Mouse (Mus musculus) limb, embryonic 13.5 days (tissue): ENCODE results near the gene Itfg2. TPM values are rescaled to one million over a fixed set of nuclear protein-coding genes. Genes with fewer than 3 reads are reported as not detected.
"Not testable (repeated sequence)": the region's sequence is repeated elsewhere in the genome, so short reads cannot be mapped to it uniquely, and the experiment has no call there.

Source experiments
- ATAC-seq: fragments of 200-750 bp; cut with Nextera tagmentation; 2 replicates; pipeline ENCODE4 v1.8.0; 2017; ENCODE audit warnings: low read depth, moderate number of reproducible peaks, moderate TSS enrichment; ENCODE audit not compliant: low FRiP score
- H3K27ac ChIP-seq: fragments of 300-500 bp; sonication (generic); 2 replicates; pipeline ENCODE4 v1.5.1; 2015; ENCODE audit warnings: inconsistent platforms, mild to moderate bottlenecking, moderate library complexity
- H3K27me3 ChIP-seq: fragments of 300-500 bp; sonication (generic); 2 replicates; pipeline ENCODE4 v1.6.1; 2015; ENCODE audit warnings: mild to moderate bottlenecking, inconsistent platforms
- H3K36me3 ChIP-seq: fragments of 300-500 bp; sonication (generic); 2 replicates; pipeline ENCODE4 v1.6.1; 2015; ENCODE audit warnings: inconsistent platforms, mild to moderate bottlenecking, moderate library complexity
- H3K4me1 ChIP-seq: fragments of 300-500 bp; sonication (generic); 2 replicates; pipeline ENCODE4 v1.6.1; 2015; ENCODE audit warnings: inconsistent platforms
- H3K4me2 ChIP-seq: fragments of 300-500 bp; sonication (generic); replicated peaks from 2 replicates; pipeline ENCODE4 v1.6.1; 2015; ENCODE audit warnings: inconsistent platforms, mild to moderate bottlenecking, moderate library complexity
- H3K4me3 ChIP-seq: fragments of 300-500 bp; sonication (generic); 2 replicates; pipeline ENCODE4 v1.5.1; 2015; ENCODE audit warnings: moderate library complexity, mild to moderate bottlenecking, inconsistent platforms
- H3K9ac ChIP-seq: fragments of 300-500 bp; sonication (generic); 2 replicates; pipeline ENCODE4 v1.6.1; 2015; ENCODE audit warnings: mild to moderate bottlenecking, inconsistent platforms
- H3K9me3 ChIP-seq: fragments of 300-500 bp; sonication (generic); 2 replicates; pipeline ENCODE4 v1.6.1; 2016; ENCODE audit warnings: inconsistent platforms
- WGBS: fragments of 180-500 bp; shearing (Covaris S2); methylation state at CpG from one replicate; pipeline ENCODE4 v1.1.7; 2015; 5-methylcytosine and 5-hydroxymethylcytosine counted together
- polyA plus RNA-seq: library from polyadenylated mRNA; unstranded; fragments of >200 nt; fragmentation: Nextera tagmentation; extraction: Ambion mirVana; gene quantifications from 2 replicates; pipeline ENCODE4 v1.2.1, GENCODE M21; 2015

The Itfg2 gene
- polyA plus RNA-seq, 1 experiment from 2014 or later: 41.1 TPM

DNA sequence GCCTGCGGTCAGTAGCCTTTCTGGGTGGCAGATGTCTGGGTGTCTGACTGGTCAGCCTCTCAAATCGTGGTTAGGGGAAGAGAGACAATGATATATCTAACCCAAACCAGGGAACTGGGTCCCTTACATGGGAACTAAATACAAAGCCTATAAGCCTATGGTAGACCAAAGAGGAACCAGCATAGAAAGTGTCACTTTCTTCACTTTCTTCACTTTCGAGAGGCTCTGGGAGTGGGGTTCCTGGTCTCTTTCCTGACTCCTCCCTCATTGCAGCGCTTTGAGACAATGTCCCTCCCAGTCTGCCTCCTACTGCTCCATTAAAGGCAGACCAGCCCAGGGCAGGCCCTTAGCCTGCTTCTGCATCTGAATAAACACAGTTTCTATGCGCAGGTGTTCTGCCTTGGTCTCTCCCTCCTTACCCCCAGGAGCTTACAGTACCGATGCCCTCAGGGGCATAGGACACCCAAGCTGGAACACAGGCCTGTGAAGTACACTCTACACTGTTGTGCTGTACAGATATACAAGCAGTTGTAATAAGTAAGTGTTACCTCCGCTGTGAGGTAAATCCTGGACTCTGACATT is 16.1 kb downstream of the Itfg2 start:
- no peak for ATAC-seq

DNA sequence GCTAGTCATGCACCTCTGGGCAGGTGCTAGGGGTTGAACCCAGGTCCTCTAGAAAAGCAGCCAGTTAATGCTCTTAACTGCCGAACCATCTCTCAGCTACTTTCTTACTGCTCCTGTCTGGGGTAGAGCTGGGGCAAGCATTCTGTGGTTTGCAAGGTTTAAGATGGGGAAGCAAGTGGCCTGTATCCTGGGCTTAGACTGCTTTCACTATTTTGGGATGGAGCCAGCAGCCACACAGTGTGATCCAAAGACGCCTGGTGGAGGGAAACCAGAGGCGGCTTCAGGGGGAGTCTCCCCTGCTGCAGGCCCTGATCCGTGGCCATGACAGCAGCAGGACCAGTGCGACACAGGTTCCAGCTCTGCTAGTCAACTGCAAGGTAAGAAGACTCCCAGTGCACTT is 20.0 kb downstream of the Itfg2 start:
- Histone ChIP-seq H3K4me2 (no peak overlapping the region), H3K27me3 (no peaks in the 10 kb centered on the region), H3K9me3 (no peaks in the 10 kb centered on the region), H3K36me3 (peaks cover 39% of the 10 kb centered on the region), H3K9ac (peak overlapping the region; percentile 39; the same call in 1 of the 2 replicates), H3K4me3 (no peak overlapping the region), H3K4me1 (peaks cover 13% of the 10 kb centered on the region), H3K27ac (0 out of 2 replicates have a peak overlapping the region, but pooled peaks have one; percentile 52)
- 0 out of 2 replicates have a peak, but pooled peaks have one; percentile 10 for ATAC-seq
- 53% methylated on average over 5 of the region's 5 CpGs for WGBS

More for the DNA sequence above, 16.1 kb downstream of the Itfg2 start:
- Histone ChIP-seq H3K9me3 (no peaks in the 10 kb centered on the region), H3K36me3 (peaks cover 76% of the 10 kb centered on the region), H3K4me1 (0 out of 2 replicates have a peak, but pooled peaks cover 3% of the 10 kb centered on the region), H3K4me2 (no peak overlapping the region), H3K9ac (no peak overlapping the region), H3K4me3 (no peak overlapping the region), H3K27ac (no peak overlapping the region), H3K27me3 (no peaks in the 10 kb centered on the region)
- 88% methylated on average over 7 of the region's 7 CpGs for WGBS

- peak overlapping the region; percentile 44; the same call in 1 of the 2 replicates for H3K27ac ChIP-seq
- H3K4me3 ChIP-seq: peak overlapping the region; percentile 32
- ATAC-seq: peak; percentile 86
- no peaks in the 10 kb centered on the region for H3K36me3 ChIP-seq
- H3K27me3 ChIP-seq: no peaks in the 10 kb centered on the region
- no peaks in the 10 kb centered on the region for H3K9me3 ChIP-seq
- 26% methylated on average over 13 of the region's 21 CpGs for WGBS
- H3K4me2 ChIP-seq: peak overlapping the region; percentile 58
- H3K4me1 ChIP-seq: peaks cover 17% of the 10 kb centered on the region
- peak overlapping the region; percentile 55 for H3K9ac ChIP-seq
Measured at GRCm38 (mm10) chr6:128399421-128400185, 25.1 kb downstream of the Itfg2 start.

GRCm38 (mm10) chr6:128398996-128399395 is 25.7 kb downstream of the Itfg2 start, which contains the start of gene Nrip2:
Gene Nrip2 (plus strand): TSS chr6:128399296.
- Histone ChIP-seq H3K36me3 (no peaks in the 10 kb centered on the region), H3K4me3 (peak within 1 kb of the TSS; percentile 32), H3K27me3 (no peaks in the 10 kb centered on the region), H3K4me1 (peaks cover 15% of the 10 kb centered on the region), H3K4me2 (peak within 1 kb of the TSS; percentile 58), H3K9ac (peak within 1 kb of the TSS; percentile 55), H3K27ac (peak within 1 kb of the TSS; percentile 44; the same call in 1 of the 2 replicates), H3K9me3 (no peaks in the 10 kb centered on the region)
- no peak for ATAC-seq
- 79% methylated on average over 3 of the region's 3 CpGs for WGBS

GRCm38 (mm10) chr6:128397574-128398261 is 27.0 kb downstream of the Itfg2 start:
- Histone ChIP-seq H3K27me3 (no peaks in the 10 kb centered on the region), H3K9ac (no peak overlapping the region), H3K4me1 (peaks cover 15% of the 10 kb centered on the region), H3K9me3 (no peaks in the 10 kb centered on the region), H3K27ac (no peak overlapping the region), H3K36me3 (no peaks in the 10 kb centered on the region), H3K4me2 (no peak overlapping the region), H3K4me3 (no peak overlapping the region)
- ATAC-seq: no peak
- 80% methylated on average over 7 of the region's 7 CpGs for WGBS

DNA sequence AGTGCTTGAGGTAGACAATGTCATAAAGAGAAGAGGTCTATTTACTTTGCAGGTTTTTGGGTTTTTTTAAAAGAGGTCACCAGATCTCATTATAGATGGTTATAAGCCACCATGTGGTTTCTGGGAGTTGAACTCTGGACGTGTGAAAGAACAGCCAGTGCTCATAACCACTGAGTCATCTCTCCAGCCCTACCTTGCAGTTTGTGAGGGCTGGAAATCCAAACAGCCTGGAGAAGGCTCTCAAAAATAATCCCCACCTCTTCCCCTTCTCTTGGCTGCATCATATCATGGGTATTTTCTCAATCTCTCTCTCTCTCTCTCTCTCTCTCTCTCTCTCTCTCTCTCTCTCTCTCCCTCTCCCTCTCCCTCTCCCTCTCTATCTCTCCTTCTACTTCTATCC is 34.0 kb downstream of the Itfg2 start:
- Histone ChIP-seq H3K9ac (no peak overlapping the region), H3K4me3 (no peak overlapping the region), H3K9me3 (no peaks in the 10 kb centered on the region), H3K4me2 (no peak overlapping the region), H3K4me1 (no peaks in the 10 kb centered on the region), H3K27ac (no peak overlapping the region), H3K27me3 (no peaks in the 10 kb centered on the region), H3K36me3 (no peaks in the 10 kb centered on the region)
- no peak for ATAC-seq
- WGBS: 25% methylated on average over 1 of the region's 1 CpGs

GRCm38 (mm10) chr6:128389185-128389584 is 35.5 kb downstream of the Itfg2 start:
- Histone ChIP-seq H3K4me1 (no peaks in the 10 kb centered on the region), H3K9ac (no peak overlapping the region), H3K27ac (no peak overlapping the region), H3K27me3 (no peaks in the 10 kb centered on the region), H3K4me2 (no peak overlapping the region), H3K36me3 (no peaks in the 10 kb centered on the region), H3K4me3 (no peak overlapping the region), H3K9me3 (no peaks in the 10 kb centered on the region)
- 88% methylated on average over 1 of the region's 1 CpGs for WGBS
- 0 out of 2 replicates have a peak, but pooled peaks have one; percentile 21 for ATAC-seq

DNA sequence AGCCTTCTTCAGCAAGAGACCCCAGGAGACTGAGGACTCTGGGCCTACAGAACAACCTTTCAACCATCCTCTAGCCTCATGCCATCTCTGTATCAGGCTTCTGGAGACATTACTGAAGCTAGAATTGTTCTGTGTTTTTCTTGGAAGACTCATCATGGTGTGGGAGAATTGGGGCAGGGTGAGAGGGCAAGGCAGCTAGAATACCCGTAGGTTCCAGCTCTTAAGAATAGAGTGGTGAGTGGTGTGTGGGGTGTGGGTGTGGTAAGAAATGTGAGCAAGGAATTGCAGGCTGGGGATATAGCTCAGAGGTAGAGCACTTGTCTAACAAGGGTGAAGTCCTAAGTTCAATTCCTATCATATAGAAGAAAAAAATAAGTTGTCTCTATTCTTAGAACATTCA is 39.7 kb downstream of the Itfg2 start:
- Histone ChIP-seq H3K9ac (no peak overlapping the region), H3K4me3 (no peak overlapping the region), H3K27me3 (no peaks in the 10 kb centered on the region), H3K4me2 (no peak overlapping the region), H3K27ac (no peak overlapping the region), H3K9me3 (no peaks in the 10 kb centered on the region), H3K4me1 (no peaks in the 10 kb centered on the region), H3K36me3 (no peaks in the 10 kb centered on the region)
- no peak for ATAC-seq
- WGBS: 70% methylated on average over 1 of the region's 1 CpGs

DNA sequence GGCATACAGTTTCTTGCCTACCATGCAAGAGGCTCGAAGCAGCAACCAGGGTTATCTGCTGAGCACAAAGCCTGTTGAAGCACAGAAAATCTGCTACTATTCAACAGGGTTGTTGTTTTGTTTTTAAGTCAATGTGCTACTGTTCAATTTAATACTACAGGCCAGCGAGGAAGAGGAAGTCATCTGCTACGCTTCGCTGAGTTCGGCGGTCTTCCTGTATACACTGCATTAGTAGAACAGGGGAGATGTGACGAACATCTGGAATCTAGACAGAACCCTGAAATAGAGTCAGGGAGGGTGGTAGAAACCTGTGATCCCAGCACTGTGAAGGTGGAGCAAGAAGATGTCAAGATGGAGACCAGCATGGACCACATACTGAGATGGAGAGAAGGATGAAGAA is 41.0 kb downstream of the Itfg2 start:
- no peak for ATAC-seq
- H3K9me3 ChIP-seq: no peaks in the 10 kb centered on the region
- WGBS: 84% methylated on average over 7 of the region's 7 CpGs
- H3K36me3 ChIP-seq: no peaks in the 10 kb centered on the region
- no peak overlapping the region for H3K4me3 ChIP-seq
- H3K27ac ChIP-seq: no peak overlapping the region
- no peak overlapping the region for H3K4me2 ChIP-seq
- no peaks in the 10 kb centered on the region for H3K27me3 ChIP-seq
- no peaks in the 10 kb centered on the region for H3K4me1 ChIP-seq
- no peak overlapping the region; the same call in 1 of the 2 replicates for H3K9ac ChIP-seq

- no peaks in the 10 kb centered on the region for H3K4me1 ChIP-seq
- no peaks in the 10 kb centered on the region for H3K9me3 ChIP-seq
- ATAC-seq: no peak
Measured at GRCm38 (mm10) chr6:128381254-128381653, 43.5 kb downstream of the Itfg2 start.

GRCm38 (mm10) chr6:128380594-128381167 is 44.0 kb downstream of the Itfg2 start:
- H3K4me1 ChIP-seq, H3K9ac ChIP-seq: not testable (repeated sequence)
- 67% methylated on average over 1 of the region's 1 CpGs for WGBS

More at GRCm38 (mm10) chr6:128381254-128381653, 43.5 kb downstream of the Itfg2 start:
- no peak overlapping the region for H3K9ac ChIP-seq
- H3K36me3 ChIP-seq: peaks cover 10% of the 10 kb centered on the region
- no peak overlapping the region for H3K27ac ChIP-seq
- no peak overlapping the region for H3K4me3 ChIP-seq
- no peak overlapping the region for H3K4me2 ChIP-seq
- 64% methylated on average over 3 of the region's 3 CpGs for WGBS
- H3K27me3 ChIP-seq: no peaks in the 10 kb centered on the region

DNA sequence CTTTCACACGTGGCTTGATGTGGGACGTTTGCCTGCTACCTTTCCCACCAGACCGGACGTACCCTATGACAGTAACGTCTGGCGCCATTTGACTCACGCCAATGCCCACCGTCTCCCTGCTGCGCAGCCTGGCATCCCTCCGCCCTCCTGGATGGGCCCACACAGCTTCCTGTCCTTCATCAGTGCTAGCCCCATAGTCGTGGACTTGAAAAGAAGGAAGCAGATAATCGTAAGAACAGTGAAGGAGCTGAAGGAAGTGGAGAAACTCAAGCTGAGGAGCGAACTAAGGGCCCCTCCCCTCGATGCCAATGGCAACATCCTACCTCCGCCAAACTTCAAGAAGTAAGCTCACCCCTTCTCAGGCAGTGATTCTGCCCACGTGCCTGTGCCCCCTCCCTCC is 45.1 kb downstream of the Itfg2 start:
- Histone ChIP-seq H3K4me3 (no peak overlapping the region), H3K9ac (no peak overlapping the region), H3K4me1 (no peaks in the 10 kb centered on the region), H3K9me3 (no peaks in the 10 kb centered on the region), H3K27ac (no peak overlapping the region), H3K27me3 (no peaks in the 10 kb centered on the region), H3K4me2 (no peak overlapping the region), H3K36me3 (peaks cover 17% of the 10 kb centered on the region)
- WGBS: 87% methylated on average over 16 of the region's 16 CpGs
- no peak for ATAC-seq

More at GRCm38 (mm10) chr6:128380594-128381167, 44.0 kb downstream of the Itfg2 start:
- not testable (repeated sequence) for H3K4me2 ChIP-seq, H3K27me3 ChIP-seq, H3K27ac ChIP-seq, H3K4me3 ChIP-seq, H3K9me3 ChIP-seq, ATAC-seq
- H3K36me3 ChIP-seq: peaks cover 11% of the 10 kb centered on the region
